Mouse (Mus musculus): Measurements from ENCODE around the gene Ttll5.

DNA sequence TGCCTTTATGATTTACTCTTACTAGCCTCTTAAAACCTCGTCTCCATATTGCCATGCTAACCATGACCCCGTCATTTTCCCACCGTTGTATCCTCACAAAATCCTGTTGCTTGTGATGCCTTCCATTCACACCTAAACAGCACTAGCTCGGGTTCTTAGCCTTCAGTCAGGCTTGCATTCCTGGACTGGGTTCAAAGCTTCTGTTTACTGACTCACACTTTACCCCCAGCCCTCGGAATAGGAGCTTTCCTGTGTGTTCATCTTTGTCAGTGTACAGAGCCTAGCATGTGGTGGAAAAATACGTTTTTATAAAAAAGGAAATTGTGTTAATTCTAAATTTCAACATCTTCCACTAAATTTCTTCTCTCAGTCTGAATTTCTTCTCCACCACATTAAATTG lies 86.4 kb downstream of the Ttll5 start:
- TF ChIP-seq CTCF (IDR thresholded peaks at IDR 0.05; ENCODE audit: low read depth, low read length) (no peak), TAL1 (conservative IDR thresholded peaks at IDR 0.05; ENCODE audit: low read depth, low read length) (no peak), GATA1 (IDR thresholded peaks at IDR 0.05; ENCODE audit: borderline replicate concordance, low read length) (no peak), POLR2AphosphoS5 (IDR thresholded peaks at IDR 0.05; ENCODE audit: insufficient replicate concordance, low read depth, low read length) (no peak)
